Mouse (Mus musculus) CH12.LX (cell line): ENCODE results near the gene Taf15. TPM values are rescaled to one million over a fixed set of nuclear protein-coding genes. Genes with fewer than 3 reads are reported as not detected.

Experiments used
- DNase-seq: peaks from one replicate; pipeline ENCODE4 v3.0.0-alpha.2; 2013; ENCODE audit errors: extremely low read depth
- H3K27ac ChIP-seq: 2 replicates; pipeline ENCODE4 v1.5.1; 2012; ENCODE audit warnings: low read depth, mild to moderate bottlenecking, control low read depth, moderate library complexity; ENCODE audit not compliant: insufficient read depth
- H3K27me3 ChIP-seq: replicated peaks from 2 replicates; pipeline ENCODE3; 2012; ENCODE audit warnings: inconsistent platforms
- H3K36me3 ChIP-seq, 2 experiments: replicated peaks in 1 of 2; 2 replicates each; pipeline versions ENCODE3 to v1.6.1; 2012; ENCODE audit warnings: inconsistent platforms in 1 of 2, low read length in 1 of 2, mild to moderate bottlenecking in 1 of 2, mixed read lengths in 1 of 2, moderate library complexity in 1 of 2; ENCODE audit not compliant: control insufficient read depth in 1 of 2, insufficient read depth in 1 of 2
- H3K4me1 ChIP-seq, 2 experiments: 2 replicates each; pipeline ENCODE4 v1.6.1; 2012; ENCODE audit warnings: inconsistent platforms in 1 of 2, moderate library complexity in 1 of 2; ENCODE audit not compliant: insufficient read depth in 2 of 2, control insufficient read depth in 1 of 2
- H3K4me2 ChIP-seq: 2 replicates; pipeline ENCODE4 v1.6.1; 2012; ENCODE audit warnings: low read depth, mild to moderate bottlenecking, control low read depth; ENCODE audit not compliant: poor library complexity, insufficient read depth, severe bottlenecking
- H3K4me3 ChIP-seq, 3 experiments: fragments of 150-350 bp in 1 of 3; sonication (generic) in 1 of 3; replicated peaks in 1 of 3; 2 replicates each; pipeline versions ENCODE3 to v1.5.1; 2011 to 2012; ENCODE audit warnings: low read depth in 2 of 3, low read length in 2 of 3, mild to moderate bottlenecking in 2 of 3, moderate library complexity in 2 of 3, control low read depth in 1 of 3, improper control_type of control experiment in 1 of 3, inconsistent platforms in 1 of 3, mixed read lengths in 1 of 3; ENCODE audit not compliant: poor library complexity in 1 of 3
- H3K79me2 ChIP-seq: replicated peaks from 2 replicates; pipeline ENCODE4 v1.6.1; 2012; ENCODE audit warnings: mild to moderate bottlenecking, moderate library complexity; ENCODE audit not compliant: control insufficient read depth, poor library complexity, insufficient read depth, severe bottlenecking; ENCODE audit errors: extremely low read depth
- H3K9ac ChIP-seq: 2 replicates; pipeline ENCODE4 v1.6.1; 2012; ENCODE audit warnings: low read depth, mild to moderate bottlenecking, control low read depth, moderate library complexity; ENCODE audit not compliant: insufficient read depth
- H3K9me3 ChIP-seq: replicated peaks from 2 replicates; pipeline ENCODE3; 2012; ENCODE audit warnings: low read length, inconsistent platforms, mixed read lengths
- BHLHE40 ChIP-seq: IDR thresholded peaks from 2 replicates; pipeline ENCODE4 v1.6.1; 2011; ENCODE audit warnings: mild to moderate bottlenecking, low read depth, low read length, improper control_type of control experiment
- CHD1 ChIP-seq: IDR thresholded peaks from 2 replicates; pipeline ENCODE4 v1.6.1; 2012; ENCODE audit warnings: low read depth, low read length, improper control_type of control experiment, inconsistent platforms
- CHD2 ChIP-seq: IDR thresholded peaks from 2 replicates; pipeline ENCODE4 v1.6.1; 2011; ENCODE audit warnings: low read length, improper control_type of control experiment
- E2F4 ChIP-seq: IDR thresholded peaks from 2 replicates; pipeline ENCODE4 v1.6.1; 2011; ENCODE audit warnings: low read depth, low read length, improper control_type of control experiment; ENCODE audit not compliant: insufficient replicate concordance
- EP300 ChIP-seq: IDR thresholded peaks from 2 replicates; pipeline ENCODE4 v1.6.1; 2011; ENCODE audit warnings: low read length, improper control_type of control experiment
- GABPA ChIP-seq: IDR thresholded peaks from 2 replicates; pipeline ENCODE4 v1.6.1; 2012; ENCODE audit warnings: low read depth, low read length, improper control_type of control experiment, inconsistent platforms; ENCODE audit not compliant: insufficient replicate concordance
- HCFC1 ChIP-seq: IDR thresholded peaks from 2 replicates; pipeline ENCODE4 v1.6.1; 2012; ENCODE audit warnings: low read depth, mild to moderate bottlenecking, inconsistent platforms, low read length, improper control_type of control experiment
- IRF4 ChIP-seq: IDR thresholded peaks from 2 replicates; pipeline ENCODE4 v1.6.1; 2014; ENCODE audit warnings: low read depth, mild to moderate bottlenecking, inconsistent platforms, low read length, improper control_type of control experiment
- JUND ChIP-seq: conservative IDR thresholded peaks from 2 replicates; pipeline ENCODE4 v1.6.1; 2011; ENCODE audit warnings: low read depth, low read length, improper control_type of control experiment
- MAFK ChIP-seq: IDR thresholded peaks from 2 replicates; pipeline ENCODE4 v1.6.1; 2011; ENCODE audit warnings: low read length, improper control_type of control experiment; ENCODE audit not compliant: insufficient replicate concordance
- MEF2A ChIP-seq: IDR thresholded peaks from 2 replicates; pipeline ENCODE4 v1.6.1; 2014; ENCODE audit warnings: low read depth, mild to moderate bottlenecking, inconsistent platforms, low read length, improper control_type of control experiment, borderline replicate concordance
- MYC ChIP-seq: IDR thresholded peaks from 2 replicates; pipeline ENCODE4 v1.6.1; 2011; ENCODE audit warnings: low read depth, mild to moderate bottlenecking, improper control_type of control experiment, low read length
- PAX5 ChIP-seq: IDR thresholded peaks from 2 replicates; pipeline ENCODE4 v1.6.1; 2012; ENCODE audit warnings: low read length, inconsistent platforms, mixed read lengths
- POLR2A ChIP-seq: IDR thresholded peaks from 2 replicates; pipeline ENCODE4 v1.6.1; 2011; ENCODE audit warnings: low read depth, mild to moderate bottlenecking, improper control_type of control experiment, low read length
- RAD21 ChIP-seq: IDR thresholded peaks from 2 replicates; pipeline ENCODE4 v1.6.1; 2011; ENCODE audit warnings: low read depth, mild to moderate bottlenecking, low read length, improper control_type of control experiment, moderate library complexity
- SIN3A ChIP-seq: IDR thresholded peaks from 2 replicates; pipeline ENCODE4 v1.6.1; 2012; ENCODE audit warnings: low read length, improper control_type of control experiment, inconsistent platforms
- SMC3 ChIP-seq: IDR thresholded peaks from 2 replicates; pipeline ENCODE4 v1.6.1; 2011; ENCODE audit warnings: low read depth, low read length, improper control_type of control experiment
- TBP ChIP-seq: conservative IDR thresholded peaks from 2 replicates; pipeline ENCODE4 v1.6.1; 2011; ENCODE audit warnings: low read depth, low read length, improper control_type of control experiment
- UBTF ChIP-seq: IDR thresholded peaks from 2 replicates; pipeline ENCODE4 v1.6.1; 2012; ENCODE audit warnings: low read depth, mild to moderate bottlenecking, inconsistent platforms, low read length, improper control_type of control experiment, moderate library complexity
- USF1 ChIP-seq: IDR thresholded peaks from 2 replicates; pipeline ENCODE4 v1.6.1; 2014; ENCODE audit warnings: low read depth, mild to moderate bottlenecking, inconsistent platforms, low read length, improper control_type of control experiment
- USF2 ChIP-seq: conservative IDR thresholded peaks from 2 replicates; pipeline ENCODE4 v1.6.1; 2011; ENCODE audit warnings: low read depth, low read length, improper control_type of control experiment
- ZC3H11A ChIP-seq: IDR thresholded peaks from 2 replicates; pipeline ENCODE4 v1.6.1; 2012; ENCODE audit warnings: low read depth, mild to moderate bottlenecking, inconsistent platforms, low read length, improper control_type of control experiment
- ZMIZ1 ChIP-seq: IDR thresholded peaks from 2 replicates; pipeline ENCODE4 v1.6.1; 2012; ENCODE audit warnings: low read depth, mild to moderate bottlenecking, inconsistent platforms, low read length, improper control_type of control experiment
- ZNF384 ChIP-seq: IDR thresholded peaks from 2 replicates; pipeline ENCODE4 v1.6.1; 2012; ENCODE audit warnings: low read depth, low read length, improper control_type of control experiment, inconsistent platforms
- dilution Hi-C: fragments of 300-500 bp; cut with MboI; formaldehyde crosslinking; loops from 2 replicates; pipeline ENCODE4 v1.14.3; 2020; ENCODE audit warnings: low sequenced_read_pairs; ENCODE audit not compliant: extremely low pct_unique_long_range_greater_than_20kb, extremely low pct_ligation_motif_present
- in situ Hi-C: fragments of 300-500 bp; cut with MboI; formaldehyde crosslinking; loops from 3 replicates; pipeline ENCODE4 v1.14.3; 2019; ENCODE audit warnings: low sequenced_read_pairs, low pct_ligation_motif_present, low pct_unique_long_range_greater_than_20kb, mixed read lengths
- polyA plus RNA-seq: library from polyadenylated mRNA; unstranded; fragments of >175 nt; gene quantifications from 2 replicates; pipeline ENCODE4 v1.2.1, GENCODE M21; 2012; ENCODE audit warnings: low read depth; ENCODE audit not compliant: insufficient read length
- total RNA-seq, 2 experiments: library from RNA; depleted of rRNA; stranded (reverse); fragments of 300-350 nt in 1 of 2; fragments of >200 nt in 1 of 2; gene quantifications; 2 replicates each; pipeline ENCODE4 v1.2.3; 2012 to 2014

The Taf15 gene
- total and polyA plus RNA-seq, 3 experiments = 38.8 to 367 (median 69.8) TPM

DNA sequence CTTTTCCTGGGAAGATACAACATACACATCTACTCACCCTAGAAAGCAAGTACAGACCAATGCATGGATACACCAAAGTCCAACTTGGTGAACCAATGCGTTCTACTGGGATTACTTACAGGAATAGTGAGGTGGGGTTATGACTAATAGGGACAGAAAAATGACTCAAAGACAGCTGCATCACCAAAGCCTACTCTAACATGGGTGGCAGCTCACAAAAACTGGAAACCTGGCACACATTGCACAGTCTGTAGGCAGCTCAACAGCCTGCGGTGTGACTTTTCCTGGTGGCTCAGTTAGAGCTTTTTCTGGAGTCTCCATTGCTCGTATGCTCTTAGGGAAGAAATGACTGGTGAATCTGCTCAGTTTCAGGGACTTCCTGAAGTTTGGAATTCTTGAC is 4.1 kb upstream of the Taf15 start:
- in situ Hi-C loops = no loop called here
- H3K4me3 ChIP-seq = no peak overlapping the region

DNA sequence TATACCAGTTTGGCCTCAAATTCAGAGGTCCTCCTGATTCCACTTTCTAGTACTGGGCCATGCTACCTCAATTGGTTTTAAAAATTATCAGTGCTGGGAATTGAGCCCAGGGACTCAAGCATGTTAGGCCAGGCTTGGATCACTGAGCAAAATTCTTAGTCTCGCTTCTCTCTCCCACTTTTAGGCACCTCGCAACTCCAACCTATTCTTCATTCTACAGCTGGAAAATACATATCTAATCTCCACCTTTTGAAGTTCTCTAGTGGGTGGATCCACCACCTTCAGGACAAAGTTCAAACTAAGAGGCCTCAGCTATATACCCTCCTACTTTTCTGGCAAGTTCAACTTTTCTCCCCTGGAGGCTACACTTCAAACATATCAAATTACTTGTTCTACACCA is 1.1 kb upstream of the Taf15 start:
- Histone ChIP-seq H3K4me3 (peak overlapping the region; percentile 34 to 75 (median 64)), H3K4me1 (peaks cover 5 to 43% of the 10 kb centered on the region in 2 experiments; a peak in 2 of 4 replicates), H3K27me3 (peaks cover 6% of the 10 kb centered on the region), H3K9me3 (peaks cover 7% of the 10 kb centered on the region), H3K79me2 (peaks cover 36% of the 10 kb centered on the region), H3K27ac (peak overlapping the region; percentile 48; the same call in 1 of the 2 replicates), H3K9ac (peak overlapping the region; percentile 94), H3K36me3 (peaks cover 2 to 17% of the 10 kb centered on the region in 2 experiments), H3K4me2 (peak overlapping the region; percentile 47)
- in situ Hi-C loops (no loop called here), dilution Hi-C loops (no loop called here)
- DNase-seq = no peak
- TF ChIP-seq CHD2 = 0 out of 2 replicates have a peak, but pooled peaks have one; percentile 7
- TF ChIP-seq TBP = no peak
- 0 out of 2 replicates have a peak, but pooled peaks have one; percentile 22 for TF ChIP-seq UBTF
- TF ChIP-seq GABPA = no peak
- no peak for TF ChIP-seq RAD21
- no peak for TF ChIP-seq POLR2A
- no peak for TF ChIP-seq IRF4
- TF ChIP-seq ZNF384 = no peak
- TF ChIP-seq USF1 = no peak
- TF ChIP-seq SIN3A = no peak
- no peak for TF ChIP-seq E2F4

More for the DNA sequence above, 4.1 kb upstream of the Taf15 start:
- peaks cover 34% of the 10 kb centered on the region for H3K27me3 ChIP-seq
- no peak for TF ChIP-seq PAX5
- no peak for TF ChIP-seq IRF4
- dilution Hi-C loops = no loop called here
- H3K4me1 ChIP-seq = peaks cover 5 to 25% of the 10 kb centered on the region in 2 experiments; a peak in 2 of 4 replicates
- peaks cover 7% of the 10 kb centered on the region for H3K9me3 ChIP-seq
- peaks cover 8% of the 10 kb centered on the region for H3K79me2 ChIP-seq
- H3K9ac ChIP-seq = no peak overlapping the region
- no peak for DNase-seq
- no peak overlapping the region for H3K4me2 ChIP-seq
- H3K27ac ChIP-seq = no peak overlapping the region
- H3K36me3 ChIP-seq = no peaks in the 10 kb centered on the region

DNA sequence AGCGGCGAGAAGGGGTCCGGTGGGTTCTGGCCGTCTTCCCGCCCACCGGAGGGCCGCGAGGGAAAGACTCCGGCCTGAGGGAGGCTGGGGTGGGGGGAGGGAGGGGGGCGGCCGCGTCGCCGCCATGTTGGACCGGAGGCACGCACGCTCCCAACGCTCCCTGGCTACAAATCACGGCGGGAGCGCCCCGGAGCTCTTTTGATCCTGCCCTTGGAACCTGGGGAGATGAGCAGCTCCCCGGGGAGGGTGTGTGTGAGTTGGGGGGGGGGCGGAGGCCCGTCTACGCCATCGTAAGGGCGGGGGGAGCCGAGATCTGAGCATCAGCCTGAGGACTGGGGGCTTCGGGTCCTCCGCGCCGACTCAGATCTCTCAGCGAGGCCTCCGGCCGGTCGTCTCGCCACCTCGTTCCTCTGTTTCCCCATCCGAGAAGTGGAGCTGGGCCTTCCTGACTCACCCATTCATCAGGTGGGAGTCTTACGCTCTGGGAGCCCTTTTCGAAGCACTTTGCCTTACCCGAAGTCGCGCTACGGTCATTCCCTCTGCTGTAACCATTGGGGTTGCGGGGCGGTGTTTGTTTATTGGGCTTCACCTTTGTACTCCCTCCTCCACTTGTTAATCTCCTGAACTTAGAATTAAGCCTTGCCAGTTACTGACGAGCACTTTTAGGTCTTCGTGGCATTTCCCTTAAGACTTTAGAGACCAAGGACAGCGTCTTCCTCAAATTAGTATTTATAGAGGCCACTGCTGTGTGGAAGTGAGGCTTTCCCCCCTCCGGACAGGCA is 540 bp downstream of the Taf15 start:
- Histone ChIP-seq H3K4me1 (peaks cover 5 to 45% of the 10 kb centered on the region in 2 experiments), H3K9me3 (peaks cover 7% of the 10 kb centered on the region), H3K79me2 (peaks cover 49% of the 10 kb centered on the region), H3K9ac (peak overlapping the region; percentile 84), H3K4me2 (peak overlapping the region; percentile 97), H3K27ac (peak overlapping the region; percentile 50), H3K27me3 (peaks cover 3% of the 10 kb centered on the region), H3K4me3 (peak overlapping the region; percentile 73 to 91 (median 75)), H3K36me3 (peaks cover 12 to 30% of the 10 kb centered on the region in 2 experiments)
- dilution Hi-C loops (no loop called here), in situ Hi-C loops (no loop called here)
- DNase-seq = peak; percentile 28
- TF ChIP-seq PAX5 (no peak), JUND (no peak), IRF4 (no peak), BHLHE40 (no peak), CHD1 (no peak), USF2 (no peak), EP300 (no peak), MEF2A (no peak), ZMIZ1 (no peak), E2F4 (no peak), USF1 (no peak), ZC3H11A (no peak), SIN3A (peak; percentile 13; the same call in 1 of the 2 replicates), HCFC1 (0 out of 2 replicates have a peak, but pooled peaks have one; percentile 24), MYC (no peak), MAFK (no peak), SMC3 (no peak), POLR2A (no peak)
